Mouse (Mus musculus): ENCODE data around the gene Gm45711.
"Not testable (repeated sequence)": the region's sequence is repeated elsewhere in the genome, so short reads cannot be mapped to it uniquely, and the experiment has no call there.

Gm45711 gene

DNA sequence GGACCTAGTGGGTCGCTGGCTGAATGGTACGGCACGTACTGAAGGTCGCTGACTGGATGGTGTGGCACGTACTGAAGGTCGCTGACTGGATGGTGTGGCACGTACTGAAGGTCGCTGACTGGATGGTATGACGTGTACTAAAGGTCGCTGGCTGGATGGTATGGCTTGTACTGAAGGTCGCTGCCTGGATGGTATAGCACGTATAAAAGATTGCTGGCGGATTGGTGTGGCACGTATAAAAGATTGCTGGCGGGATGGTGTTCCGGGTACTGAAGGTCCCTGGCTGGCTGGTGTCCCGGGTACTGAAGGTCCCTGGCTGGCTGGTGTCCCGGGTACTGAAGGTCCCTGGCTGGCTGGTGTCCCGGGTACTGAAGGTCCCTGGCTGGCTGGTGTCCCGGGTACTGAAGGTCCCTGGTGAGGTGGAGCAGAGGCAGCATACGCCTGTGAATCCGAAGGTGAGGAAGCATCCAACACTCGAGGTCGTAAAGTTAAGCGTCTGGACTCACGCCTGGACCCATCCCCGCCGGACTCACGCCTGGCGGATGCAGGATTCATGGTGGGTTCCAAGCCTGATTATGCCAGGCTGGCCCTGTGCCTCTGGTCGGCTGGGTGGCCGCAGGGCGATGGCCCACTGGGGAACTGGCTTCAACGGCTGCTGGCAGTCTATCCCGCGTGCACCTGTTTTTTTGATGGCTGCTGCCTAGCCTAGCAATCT, at the start of gene Gm45711, which contains the start of gene Cmtm1:
Gene Gm45711, minus strand, starts transcription at position 641 of the 715 bp plus-strand sequence.
Gene Cmtm1, minus strand, starts transcription at position 705 of the 715 bp plus-strand sequence.
- DNase-seq (ENCODE audit: low spot score in 2 of 2) = peak; percentile 42 to 53

DNA sequence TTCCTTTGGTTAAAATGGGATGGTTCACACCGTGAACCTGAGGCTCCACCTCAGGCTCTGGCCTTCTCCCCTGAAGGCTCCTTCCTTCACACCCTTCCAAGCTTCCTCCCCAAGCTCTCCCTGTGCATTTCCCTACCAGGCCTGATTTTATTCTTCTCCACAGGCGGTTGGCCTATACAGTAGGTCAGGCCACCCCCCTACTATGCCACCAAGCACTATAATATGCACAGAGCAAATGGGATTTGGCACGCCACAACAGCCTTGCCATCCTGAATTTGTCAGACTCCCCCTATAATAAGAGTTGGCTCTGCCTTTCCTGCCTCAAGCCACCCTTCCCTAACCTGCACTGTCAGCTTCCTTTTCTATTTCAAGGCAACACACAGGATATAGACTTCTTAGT, 48.8 kb upstream of the Gm45711 start:
- DNase-seq (ENCODE audit: low spot score in 2 of 2) = no peak

DNA sequence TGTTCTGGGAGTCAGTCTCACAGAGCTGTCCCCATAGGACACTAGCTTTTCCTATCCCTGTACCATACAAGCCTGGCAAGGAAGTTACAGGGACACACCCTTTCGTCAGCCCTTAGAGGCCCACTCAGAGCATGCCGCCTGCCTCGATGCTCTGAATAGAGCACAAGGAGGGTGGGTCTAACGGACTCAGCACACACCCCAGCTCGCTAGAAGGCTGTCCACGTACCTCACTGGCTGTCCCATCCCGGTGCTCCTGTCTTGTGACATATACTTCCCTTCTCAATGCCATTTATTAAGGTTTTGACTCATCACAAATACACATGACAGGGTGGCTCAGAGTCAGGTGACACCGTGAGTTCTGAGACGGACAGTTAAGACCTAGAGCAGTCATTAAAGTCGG, 44.6 kb upstream of the Gm45711 start:
- DNase-seq (ENCODE audit: low spot score in 2 of 2) = no peak

DNA sequence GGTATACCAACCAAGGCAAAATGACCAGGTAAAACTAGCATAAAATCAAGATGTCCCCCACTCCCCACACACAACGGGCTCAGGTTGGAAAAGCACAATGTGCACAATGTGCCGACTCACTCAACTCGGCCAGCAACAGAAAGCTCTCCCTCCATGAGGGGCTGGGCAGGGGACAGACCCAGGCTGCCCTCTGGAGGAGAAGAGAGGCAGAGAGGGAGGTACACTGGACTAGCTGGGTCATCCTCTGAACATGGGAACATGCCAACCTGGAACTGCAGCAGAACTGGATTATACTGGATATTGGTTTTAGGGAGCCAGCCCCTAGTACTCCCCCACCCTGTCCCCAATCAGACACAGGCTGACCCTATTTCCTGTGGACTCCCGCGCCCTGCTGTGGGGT, 43.3 kb upstream of the Gm45711 start:
- DNase-seq (ENCODE audit: low spot score in 2 of 2) = no peak

DNA sequence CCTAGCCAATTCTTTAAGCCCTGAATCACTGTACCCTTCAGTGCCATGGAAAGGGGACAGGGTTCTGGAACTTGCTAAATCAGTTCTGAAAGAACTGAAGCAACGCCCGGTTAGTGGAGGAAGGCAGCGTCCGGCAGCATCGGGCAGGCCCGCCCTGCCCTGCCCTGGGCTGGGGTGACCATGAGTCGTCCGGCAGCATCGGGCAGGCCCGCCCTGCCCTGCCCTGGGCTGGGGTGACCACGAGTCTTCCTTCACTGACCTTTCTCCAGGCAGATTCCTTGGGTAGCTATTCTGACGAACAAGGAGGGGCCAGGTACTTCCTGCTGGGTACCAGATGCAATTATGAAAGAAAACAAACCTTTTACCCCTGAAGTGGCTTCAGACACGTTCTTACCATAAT, 40.2 kb upstream of the Gm45711 start:
- no peak for DNase-seq (ENCODE audit: low spot score in 2 of 2)

DNA sequence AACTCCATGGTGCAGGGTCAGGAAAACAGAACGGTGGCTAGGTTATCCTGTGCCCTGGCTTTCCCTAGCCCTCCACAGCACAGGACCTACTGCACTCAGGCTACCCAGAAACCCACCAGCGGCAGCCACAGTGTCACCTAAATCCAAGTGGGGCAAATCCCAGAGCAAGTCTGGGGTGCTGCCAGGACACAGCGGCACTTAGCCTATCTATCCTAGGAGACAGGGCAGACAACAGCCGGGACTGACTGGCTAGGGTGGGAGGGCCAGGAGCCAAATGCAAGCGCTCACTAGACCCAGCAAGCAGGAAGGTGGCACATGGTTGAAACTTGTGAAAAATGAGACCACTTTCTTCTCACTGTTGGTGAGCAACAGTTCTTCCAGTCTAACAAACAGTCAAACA, 39.1 kb upstream of the Gm45711 start:
- DNase-seq (ENCODE audit: low spot score in 2 of 2) = peak; percentile 18 to 35

DNA sequence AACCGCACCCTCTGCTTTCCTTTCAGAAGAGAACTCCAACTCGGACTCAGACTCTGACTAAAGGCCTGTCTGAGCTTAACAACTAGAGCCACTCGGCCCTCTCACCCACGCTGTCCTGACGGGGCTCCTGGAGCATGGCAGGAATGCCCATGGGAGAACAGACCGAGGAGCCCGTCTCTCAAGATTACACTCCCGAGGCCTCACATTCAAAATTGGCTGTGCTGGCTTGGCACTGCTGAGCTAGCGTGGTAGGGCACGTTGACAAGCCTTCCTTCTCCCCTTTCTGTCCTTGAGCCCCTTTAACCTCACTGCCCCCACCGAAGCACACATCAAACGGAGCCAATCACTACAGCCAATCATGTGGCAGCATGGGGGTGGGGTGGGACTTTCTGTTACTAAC, 36.8 kb upstream of the Gm45711 start:
- no peak for DNase-seq (ENCODE audit: low spot score in 2 of 2)

DNA sequence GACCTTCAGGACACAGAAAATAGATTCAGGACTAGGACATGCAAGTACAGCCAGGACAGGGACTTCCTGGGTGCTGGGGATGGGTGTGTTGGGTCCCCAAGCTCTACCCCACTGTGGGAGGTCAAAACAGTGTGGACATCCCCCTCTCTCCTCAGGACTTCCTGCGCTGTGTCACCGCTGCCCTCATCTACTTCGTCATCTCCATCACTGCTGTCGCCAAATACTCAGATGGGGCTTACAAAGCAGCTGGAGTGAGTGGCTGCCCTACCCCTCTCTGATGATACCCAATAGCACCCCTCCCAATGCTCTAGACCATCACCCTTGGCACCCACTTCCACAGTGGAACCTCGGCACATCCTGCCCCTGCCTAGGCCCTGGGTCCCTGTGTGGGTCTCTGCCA, 34.7 kb upstream of the Gm45711 start:
- no peak for DNase-seq (ENCODE audit: low spot score in 2 of 2)

DNA sequence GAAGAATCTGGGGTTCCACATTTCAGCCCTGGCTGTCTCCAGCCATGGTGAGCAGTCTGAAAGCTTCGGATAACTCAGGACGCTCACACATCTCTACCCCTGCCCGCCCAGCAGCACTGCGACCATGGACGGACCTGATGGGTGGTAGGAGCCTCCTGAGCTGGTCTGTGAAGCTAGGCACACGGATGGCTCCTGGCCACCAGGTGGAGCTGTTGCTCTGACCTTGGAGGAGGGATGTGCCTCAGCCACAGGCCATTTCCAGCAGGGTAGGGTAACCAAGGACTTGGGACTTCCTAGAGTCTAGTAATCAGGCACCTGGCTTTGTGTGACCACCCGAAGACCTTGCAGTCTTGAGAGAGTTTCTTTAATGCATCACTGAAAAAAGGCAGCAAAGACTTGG, 34.1 kb upstream of the Gm45711 start:
- peak; percentile 72 to 79 for DNase-seq (ENCODE audit: low spot score in 2 of 2)

DNA sequence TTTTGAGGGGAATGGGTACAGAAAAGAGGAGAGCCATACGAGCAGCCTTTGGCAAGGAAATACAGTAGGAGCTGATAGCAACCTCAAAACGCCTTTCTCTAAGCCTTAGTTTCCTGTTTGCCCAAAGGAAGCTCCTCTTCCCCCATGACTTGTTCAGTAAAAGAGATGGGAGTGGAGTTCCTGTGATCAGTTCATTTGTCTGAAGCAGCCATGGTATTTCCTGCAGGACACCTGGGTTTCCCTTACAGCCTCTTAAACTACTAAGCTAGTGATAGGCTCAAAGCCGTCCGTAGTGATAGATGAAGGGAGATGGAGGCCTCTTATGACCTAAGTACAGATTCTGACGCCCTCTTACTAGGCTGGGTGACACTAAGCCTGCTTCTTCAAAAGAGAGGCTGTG, 32.5 kb upstream of the Gm45711 start:
- DNase-seq (ENCODE audit: low spot score in 2 of 2) = no peak

DNA sequence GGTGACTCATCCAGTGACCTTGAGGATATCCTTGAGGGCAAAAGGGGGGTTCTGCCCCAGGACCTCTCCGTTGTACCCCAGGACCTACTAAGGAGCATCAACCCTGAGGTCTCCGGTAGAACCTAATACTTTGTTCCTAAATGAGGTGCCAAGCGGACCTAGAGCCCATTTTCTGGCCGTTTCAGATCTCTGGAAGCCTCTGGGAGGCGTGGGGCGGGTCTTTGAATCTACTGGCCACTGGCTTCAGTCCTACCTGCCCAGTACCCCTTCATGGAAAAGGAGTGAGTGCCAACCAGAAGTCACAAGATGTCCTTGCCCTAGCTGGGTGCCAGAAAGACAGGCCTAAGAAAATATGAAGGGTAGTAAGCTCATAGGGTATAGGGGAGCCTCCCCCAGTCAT, 31.8 kb upstream of the Gm45711 start:
- DNase-seq (ENCODE audit: low spot score in 2 of 2) = no peak

DNA sequence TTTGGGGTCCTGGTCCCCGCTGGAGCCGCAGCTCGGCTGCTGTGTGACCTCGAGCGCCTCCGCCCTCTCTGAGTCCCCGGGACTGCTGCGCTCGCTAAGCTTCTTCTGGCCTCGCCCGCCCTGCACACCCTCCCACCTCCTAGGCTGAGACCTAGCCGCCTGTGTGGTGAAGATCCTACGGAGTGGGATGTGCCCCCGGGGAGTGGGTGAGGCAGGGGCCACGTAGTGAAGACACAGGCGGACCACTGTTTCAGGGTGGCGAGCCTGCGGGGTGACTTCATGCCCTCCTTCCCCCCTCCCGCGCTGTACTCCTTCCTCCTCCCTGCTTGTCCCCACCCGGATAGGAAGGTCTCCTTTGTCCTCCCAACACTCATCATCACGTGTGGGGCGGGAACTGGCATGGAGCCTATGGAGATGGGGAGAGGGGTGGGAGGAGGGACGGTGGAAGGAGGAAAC, 31.3 kb upstream of the Gm45711 start:
- DNase-seq (ENCODE audit: low spot score in 2 of 2) = peak; percentile 78 to 83

DNA sequence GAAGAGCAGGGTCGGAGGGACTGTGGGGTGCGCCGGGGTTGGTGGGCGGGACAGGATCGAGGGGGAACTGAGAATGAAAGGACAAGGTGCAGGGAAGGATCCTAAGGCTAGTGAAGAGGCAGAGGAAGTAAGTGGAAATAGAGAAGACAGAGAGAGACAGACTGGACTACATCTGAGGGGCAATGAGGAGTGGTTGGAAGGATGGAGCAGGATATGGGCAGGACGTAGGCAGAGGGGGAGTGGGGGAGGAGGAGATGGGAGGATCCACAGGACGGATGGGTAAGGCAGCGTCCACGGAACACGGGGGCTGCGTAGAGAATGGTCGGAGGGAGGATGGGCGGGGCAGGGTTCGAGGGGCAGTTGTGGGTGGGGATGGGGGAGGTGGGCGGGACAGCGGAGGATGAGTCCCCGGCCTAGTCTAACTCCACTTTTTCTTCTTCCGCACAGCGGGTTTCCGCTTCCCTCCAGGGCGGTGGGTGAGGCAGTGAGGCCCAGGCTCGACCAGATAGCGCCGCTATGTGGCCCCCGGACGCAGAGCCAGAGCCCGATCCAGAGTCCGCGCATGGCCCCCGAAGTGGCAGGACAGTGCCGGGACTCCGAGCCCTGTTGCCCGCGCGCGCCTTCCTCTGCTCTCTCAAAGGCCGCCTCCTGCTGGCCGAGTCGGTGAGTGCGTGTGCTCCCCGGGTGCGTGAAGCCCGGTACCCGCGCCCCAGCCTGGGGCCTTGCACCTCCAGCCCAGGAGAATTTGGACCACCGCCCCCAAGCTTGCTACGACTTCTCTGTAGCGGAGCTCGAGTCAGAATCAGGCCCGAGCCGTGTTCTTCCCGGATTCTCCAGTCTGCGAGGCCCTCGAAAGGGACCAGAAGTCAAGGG, 30.6 kb upstream of the Gm45711 start:
- peak; percentile 79 to 85 for DNase-seq (ENCODE audit: low spot score in 2 of 2)

DNA sequence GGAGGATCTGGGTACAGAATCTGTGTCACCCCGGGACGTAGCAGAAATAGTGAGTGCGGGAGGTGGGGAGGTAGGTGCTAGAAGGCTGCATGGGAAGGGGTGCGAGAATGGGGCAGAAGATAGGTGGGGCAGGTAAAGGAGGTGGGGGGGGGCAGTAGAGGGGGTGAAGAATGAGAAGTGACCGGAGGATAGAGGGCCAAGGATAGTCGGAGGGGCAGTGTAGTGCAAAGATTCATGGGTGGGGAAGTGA, 30.0 kb upstream of the Gm45711 start:
- no peak for DNase-seq (ENCODE audit: low spot score in 2 of 2)

DNA sequence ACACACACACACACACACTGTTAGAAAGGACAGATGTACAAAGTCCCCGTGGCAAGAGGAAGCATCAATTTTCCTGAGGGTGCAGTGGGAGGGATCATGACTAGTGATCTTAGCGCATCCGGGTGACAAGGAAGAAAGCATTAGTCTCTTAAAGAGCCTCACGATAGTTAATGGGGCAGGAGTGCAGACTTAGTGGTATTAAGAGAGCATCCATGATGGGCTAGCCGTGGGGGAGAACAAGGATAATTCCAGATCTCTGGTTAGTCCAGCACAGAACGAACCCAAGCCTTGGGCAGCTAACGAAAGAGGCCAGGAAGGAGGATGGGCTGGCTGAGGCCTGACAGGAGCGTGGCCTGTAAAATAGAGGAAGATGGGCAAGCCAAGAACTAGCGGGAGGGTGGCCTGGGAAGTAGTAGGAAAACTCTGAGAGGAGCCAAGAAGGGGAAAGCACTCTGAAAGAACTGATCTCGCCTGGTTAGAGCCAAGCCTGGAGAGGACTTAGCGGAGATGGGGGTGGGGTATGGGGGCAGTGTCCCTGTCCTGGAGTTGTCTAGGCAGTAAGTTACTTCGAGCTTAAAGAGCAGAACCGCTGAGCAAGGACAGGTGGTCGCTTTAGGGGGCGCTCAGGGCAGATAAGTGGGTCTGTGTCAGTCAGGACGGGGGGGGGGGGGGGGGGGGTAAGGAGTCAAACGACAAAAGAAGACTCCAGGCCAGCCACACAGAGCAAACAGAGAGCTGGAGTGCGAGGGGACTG, 29.5 kb upstream of the Gm45711 start, which contains the start of gene Cmtm3:
Gene Cmtm3, plus strand, starts transcription at position 182 of the 754 bp plus-strand sequence.
- peak; percentile 57 to 68 for DNase-seq (ENCODE audit: low spot score in 2 of 2)

DNA sequence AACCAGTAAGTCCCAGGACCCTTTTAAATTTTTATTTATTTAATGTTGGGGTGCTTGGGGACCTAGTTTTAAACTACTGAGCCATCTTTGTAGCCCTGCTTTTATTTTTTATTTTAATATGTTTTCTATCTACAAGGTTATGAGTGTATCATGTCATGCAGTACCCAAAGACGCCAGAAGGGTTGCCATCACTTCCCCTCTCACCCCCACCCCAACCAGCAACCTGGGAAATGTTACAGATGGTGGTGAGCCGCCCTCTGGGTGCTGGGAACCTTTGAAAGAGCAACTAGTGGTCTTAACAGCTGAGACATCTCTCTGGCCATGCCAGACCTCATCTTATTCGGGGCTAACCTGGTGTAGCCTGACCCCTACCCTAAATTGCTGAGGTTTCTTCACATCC, 28.0 kb upstream of the Gm45711 start:
- DNase-seq (ENCODE audit: low spot score in 2 of 2) = no peak

DNA sequence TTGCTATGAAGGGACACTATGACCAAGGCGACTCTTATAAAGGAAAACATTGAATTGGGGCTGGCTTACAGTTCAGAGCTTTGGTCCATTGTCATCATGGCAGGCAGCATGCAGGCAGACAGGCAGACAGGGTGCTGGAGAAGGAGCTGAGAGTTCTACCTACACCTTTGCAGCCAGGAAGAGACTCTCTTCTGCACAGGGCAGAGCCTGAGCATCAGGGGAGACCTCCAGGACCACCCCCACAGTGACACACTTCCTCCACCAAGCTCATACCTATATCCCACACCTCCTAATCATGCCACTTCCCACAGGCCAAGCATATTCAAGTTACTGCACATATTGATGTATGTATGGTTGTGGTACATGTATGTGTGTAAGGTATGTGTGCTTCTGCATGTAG, 26.9 kb upstream of the Gm45711 start:
- no peak for DNase-seq (ENCODE audit: low spot score in 2 of 2)

DNA sequence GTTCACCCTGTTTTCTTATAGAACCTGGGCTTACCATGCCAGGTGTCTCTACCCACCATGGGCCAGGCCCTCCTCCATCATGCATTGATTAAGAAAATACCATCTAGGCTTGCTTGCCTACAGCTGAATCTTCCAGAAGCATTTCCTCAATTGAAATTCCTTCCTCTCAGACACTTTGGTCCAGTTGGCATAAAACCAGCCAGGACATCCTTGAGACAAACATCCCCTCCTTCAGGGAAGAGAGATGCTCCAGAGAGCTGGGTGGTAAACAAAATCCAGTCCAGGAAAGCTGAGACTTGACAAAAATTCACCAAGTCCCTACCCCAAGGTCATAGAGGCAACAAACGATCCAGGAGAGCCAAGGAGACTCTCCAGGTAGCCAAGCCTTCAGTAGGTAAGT, 24.3 kb upstream of the Gm45711 start:
- DNase-seq (ENCODE audit: low spot score in 2 of 2) = no peak

DNA sequence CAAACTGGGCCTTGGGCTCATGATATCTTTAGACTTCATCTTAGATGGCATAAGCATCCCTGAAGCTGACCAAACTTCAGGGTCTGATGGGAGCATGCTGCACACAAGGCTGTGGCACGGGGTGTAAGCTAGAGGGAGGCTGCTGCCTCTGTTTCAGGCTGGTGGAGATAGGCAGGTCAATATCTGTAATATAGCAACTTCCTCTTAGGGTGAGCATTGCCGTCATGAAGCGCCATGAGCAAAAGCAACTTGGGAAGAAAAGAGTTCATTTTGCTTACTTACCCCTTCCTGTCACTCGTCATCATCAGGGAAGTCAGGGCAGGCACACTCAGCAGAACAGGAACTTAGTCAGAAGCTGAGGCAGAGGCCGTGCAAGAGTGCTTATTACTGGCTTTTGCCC, 23.9 kb upstream of the Gm45711 start:
- no peak for DNase-seq (ENCODE audit: low spot score in 2 of 2)

DNA sequence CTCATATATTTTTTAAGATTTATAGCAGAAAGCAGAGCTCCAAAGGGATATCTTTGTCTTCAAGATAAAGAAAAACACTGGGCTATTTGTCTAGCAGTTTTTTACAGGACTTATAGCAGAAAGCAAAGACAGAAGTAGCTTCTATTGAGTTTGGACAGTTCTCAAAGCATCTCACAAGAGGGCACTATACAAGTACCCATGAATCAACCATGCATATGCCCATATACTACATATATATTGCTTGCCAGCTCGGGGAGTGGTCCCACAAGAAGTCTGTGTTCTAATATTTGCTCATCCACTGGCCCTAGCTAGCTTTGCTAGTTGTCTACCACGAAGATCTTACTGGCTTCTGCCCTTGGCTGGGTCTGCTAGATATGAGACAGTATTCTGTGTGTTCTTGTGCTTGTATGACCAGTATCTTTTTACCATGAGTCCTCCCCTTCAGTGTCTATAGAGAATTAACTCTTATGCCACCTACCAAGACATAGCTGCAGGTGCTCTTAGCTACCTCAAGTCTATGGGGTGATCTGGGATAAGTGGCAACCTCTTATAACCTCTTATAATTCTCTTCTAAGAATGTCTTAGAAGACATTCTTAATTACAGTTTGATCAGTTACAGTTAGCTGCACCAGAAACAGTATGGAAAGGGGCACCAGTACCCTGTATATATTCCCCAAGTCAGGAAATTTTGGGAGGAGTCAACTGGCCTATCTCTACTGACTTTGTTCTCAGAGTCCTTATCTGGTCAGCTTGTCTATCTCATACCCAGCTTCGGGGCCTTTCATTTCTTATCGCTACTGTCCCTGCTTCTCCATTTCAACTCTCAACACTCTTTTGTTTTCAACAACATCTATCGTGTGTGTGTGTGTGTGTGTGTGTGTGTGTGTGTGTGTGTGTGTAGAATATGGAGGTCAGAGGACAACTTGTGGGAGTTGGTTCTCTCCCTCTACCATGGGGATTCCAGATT, 23.1 kb upstream of the Gm45711 start:
- DNase-seq (ENCODE audit: low spot score in 2 of 2) = no peak

DNA sequence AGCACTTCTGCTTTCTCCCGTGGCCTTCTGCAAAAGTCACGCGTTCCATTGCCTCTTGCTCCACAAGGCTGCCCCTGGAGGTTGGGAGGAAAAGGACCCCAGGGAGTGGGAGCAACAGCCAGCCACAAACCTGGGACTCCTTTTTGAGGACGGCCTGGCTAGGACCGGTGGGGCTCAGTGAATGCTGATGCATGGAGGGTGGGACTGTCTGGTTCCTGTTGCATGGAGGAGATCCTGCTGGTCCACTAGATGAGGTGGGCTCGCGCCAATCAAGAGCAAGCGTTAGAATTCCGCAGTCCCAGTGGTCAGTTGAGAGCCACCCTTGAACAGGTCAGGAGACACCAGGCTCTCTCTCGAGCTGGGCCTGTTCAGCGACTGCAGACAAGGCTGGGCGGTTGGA, 12.0 kb upstream of the Gm45711 start, which contains the start of gene Cmtm2b:
Gene Cmtm2b, plus strand, starts transcription at position 301 of the 400 bp plus-strand sequence.
- DNase-seq (ENCODE audit: low spot score in 2 of 2) = not testable (repeated sequence)
